Mouse (Mus musculus) CD4-positive, CD25-positive, alpha-beta regulatory T cell, adult 2 months (primary cell): ENCODE data around the gene Rai14.
A peak's percentile ranks its signal among the peaks of the same experiment; 100 is the strongest.

Experiments
- DNase-seq: peaks from one replicate; pipeline ENCODE4 v3.0.0-alpha.2; 2012; ENCODE audit warnings: low read depth, low spot score

Rai14 gene

DNA sequence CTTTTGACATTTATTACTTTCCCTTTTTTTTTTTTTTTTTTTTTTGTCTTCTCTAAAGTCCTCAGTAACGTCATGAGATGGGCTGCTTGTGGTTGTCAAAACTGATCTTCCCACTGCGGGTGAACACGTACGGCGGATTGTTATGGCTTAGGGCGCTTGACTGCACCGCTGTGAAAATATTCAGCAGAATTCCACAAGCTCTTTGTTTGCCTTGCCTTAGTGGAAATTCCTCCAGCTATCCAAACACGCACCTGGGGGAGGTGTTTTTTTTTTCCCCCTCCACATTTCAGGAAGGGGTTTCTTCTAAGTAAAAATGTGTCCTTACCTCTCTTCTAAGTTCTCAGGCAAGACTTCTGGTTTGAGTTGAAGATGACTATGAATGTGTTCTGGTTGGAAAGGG is 6.2 kb upstream of the Rai14 start:
- DNase-seq: no peak

DNA sequence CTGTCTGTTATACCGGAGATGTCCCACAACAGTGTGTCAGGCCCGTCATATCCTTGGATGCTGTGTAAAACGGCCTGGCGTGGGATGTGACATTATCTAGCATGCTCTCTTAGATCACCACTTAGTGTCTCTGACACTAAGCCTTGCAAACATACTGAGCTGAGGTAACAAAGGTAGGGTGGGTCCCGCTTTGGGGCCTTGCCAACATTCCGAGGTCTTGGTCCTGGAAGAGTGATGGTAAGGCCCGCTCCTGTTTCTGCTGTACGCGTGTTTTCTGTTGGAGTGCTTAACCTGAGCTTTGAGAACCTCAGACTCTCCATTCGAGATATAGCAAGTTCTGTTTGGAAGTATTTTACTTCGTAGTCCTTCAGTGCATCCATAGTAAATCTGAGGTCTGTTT is 5.8 kb upstream of the Rai14 start:
- no peak for DNase-seq

DNA sequence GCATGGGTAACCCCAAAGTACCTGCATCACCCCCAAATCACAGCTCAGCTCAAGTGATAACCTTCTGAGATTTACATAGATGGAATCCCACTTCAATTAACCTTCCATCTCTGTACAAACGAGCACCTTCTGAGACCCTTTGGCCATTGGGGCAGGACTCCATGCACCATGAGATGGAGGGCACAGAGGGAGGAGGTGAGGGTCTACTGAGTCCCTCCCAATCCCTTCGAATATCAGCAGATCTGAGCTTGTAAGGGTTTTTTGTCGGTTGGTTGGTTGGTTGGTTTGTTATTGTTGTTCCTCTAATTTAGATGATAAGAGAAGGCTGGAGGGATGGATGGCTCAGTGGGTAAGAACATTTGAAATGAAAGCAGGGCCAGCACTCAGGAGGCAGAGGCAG is 5.1 kb upstream of the Rai14 start:
- DNase-seq: no peak

DNA sequence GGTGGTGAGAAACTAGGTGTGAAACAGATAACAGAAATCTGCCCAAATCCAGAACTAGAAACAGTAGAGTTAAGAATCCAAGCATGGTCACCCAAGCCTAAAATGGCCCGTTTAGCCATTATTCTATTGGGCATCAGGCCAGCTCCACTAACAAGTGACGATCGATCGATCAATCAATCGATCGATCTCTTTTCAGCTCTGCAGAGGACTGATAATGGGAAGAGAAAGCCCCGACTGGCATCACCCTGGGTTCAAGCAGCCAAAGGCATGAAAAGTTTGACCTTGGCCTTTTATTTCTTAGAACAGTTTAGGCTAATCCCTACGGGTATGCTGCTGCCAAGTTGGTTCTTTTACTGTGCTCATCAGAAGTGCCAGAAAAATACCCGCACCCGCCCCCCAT is 4.3 kb upstream of the Rai14 start:
- DNase-seq: no peak

DNA sequence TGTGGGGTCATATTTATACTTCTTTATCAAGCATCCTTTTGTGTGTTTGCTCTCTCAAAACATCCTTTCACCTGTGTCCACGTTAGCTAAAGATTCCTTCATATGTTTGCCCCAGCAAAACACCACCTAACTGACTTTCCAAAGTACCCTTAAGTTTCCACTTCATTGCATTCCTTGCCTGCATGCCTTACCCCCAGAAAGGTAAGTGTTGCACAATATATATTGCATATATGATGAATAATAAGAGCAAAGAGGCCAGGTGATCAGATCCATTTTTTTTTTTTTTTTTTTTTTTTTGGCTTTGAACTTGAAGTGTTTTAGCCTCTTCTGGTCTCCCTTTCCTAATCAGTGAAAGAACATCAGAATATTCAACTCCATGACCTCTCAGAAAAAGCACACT is 2.9 kb upstream of the Rai14 start:
- DNase-seq: no peak

DNA sequence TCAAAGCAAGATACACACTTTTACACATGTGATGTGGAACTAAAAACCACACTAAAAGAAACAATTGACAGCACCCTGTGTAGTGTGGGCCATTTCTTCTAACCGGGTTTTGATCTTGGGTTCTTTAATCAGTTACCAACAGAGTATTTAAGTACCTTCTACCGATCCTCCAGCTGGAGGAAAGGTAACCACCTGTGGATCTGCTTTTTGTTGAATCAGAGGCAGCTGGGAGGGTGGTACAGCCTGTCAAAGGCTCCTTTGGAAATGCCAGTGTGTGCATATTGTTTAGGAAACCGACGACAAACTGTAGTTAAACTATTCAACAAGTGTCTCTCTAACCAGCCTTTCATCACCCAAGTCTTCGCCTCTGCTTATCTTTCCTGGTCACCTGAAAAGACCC is 1.5 kb upstream of the Rai14 start:
- no peak for DNase-seq

DNA sequence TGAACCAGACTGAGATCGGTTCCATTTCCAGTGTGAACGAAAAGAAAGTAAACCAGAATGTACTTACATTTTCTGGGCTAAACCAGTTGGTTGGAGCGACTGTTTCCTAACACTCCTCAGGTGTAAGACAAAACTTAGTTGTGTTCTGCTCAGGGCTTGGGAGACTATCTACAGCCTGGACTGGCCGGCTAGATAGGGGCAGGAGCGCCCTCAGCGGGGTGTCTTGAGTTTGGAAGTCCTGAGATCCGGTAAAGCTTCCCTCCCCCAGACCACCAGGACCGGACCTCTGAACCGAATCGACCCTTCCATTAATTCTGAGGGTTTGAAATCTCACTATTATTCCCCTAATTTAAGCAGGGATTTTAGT is 698 bp upstream of the Rai14 start:
- no peak for DNase-seq

DNA sequence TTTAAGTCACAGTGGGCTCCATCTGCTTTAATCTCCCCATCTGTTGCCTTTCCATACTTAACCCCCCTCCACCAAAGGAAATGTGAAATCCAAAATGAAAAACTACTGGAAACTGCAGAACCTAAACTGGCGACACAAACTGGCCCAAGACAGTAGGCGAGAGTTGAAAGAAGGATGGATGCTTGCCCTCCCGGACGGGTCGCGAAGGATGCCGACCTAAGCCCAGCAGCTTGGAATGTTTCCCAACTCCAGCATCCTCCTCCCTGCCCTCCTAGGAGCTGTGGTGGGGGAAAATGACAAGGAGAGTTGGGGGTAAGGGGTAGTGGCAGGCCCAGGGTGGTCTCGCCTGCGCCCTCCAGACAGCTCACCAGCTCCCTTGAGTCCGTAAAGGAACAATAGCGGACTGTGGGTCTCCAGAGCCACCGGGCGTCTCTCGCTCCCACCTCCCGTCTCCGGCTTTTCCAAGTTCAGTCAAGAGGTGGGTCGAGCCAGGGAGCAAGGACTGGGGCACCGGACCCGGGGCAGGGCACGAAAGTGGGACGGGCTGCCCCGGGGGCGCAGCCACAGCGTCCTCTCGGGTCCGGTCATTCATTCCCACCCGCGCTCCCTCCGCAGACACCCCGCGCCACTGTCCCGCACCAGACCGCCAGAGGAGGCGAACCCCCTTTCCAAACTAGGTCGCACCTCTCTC is 653 bp downstream of the Rai14 start:
- DNase-seq: peak; percentile 2

DNA sequence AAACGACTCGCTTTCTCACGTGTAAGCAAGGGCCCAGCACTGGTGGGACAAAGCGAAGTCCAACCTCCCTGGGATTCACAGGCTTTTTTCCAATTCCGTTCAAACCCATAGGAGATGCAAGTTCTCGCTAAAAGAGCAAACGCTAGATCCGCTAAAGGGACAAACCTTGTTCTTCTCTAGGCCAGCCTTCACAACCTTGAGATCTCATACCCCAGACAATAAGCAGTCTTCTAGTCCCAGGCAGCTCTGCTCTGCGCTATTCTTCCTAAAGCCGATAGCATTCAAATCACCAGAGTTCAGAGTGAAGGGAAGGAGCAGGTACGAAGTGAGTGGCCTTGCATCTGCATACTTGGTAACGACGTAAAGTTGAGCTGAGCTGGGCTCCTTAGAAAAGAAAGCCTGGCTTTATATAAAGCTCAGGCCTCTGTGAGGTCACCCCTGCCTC is 1.2 kb downstream of the Rai14 start:
- DNase-seq: no peak

DNA sequence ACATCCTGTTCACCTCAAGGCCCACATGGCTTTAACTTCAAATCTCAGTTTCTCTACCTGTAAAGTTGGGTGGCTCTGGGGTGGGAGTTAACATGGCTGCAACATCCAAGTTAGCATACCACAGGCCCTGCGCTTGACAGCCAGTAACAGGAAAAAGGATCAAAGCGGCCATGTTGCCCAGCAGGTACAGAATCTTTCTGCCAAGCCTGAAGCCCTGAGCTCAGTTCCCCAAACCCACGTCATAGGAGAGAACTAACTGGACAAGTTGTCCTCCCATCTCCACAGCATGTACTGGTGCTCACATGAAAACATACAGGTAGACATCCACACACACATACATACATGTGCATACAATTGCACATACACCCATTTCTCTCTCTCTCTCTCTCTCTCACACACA is 2.1 kb downstream of the Rai14 start:
- DNase-seq: no peak

DNA sequence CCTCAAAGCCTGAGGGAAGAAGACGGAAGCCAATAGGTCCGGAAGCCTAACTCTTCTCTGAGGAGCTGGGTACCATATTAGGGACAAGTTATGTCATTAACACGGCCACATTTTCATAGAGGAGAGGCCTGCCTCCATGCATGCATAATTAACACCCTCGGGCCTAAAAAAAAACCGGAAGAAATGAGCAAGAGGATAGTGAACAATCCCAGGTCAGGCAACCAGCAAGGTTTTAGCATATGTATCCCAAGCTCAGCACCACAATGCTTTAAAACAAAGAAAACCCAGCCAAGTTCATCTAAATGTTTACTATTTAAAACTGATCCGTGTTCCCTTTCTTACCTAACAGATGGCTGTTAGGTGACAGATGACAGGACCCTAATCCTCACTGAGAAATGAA is 3.2 kb downstream of the Rai14 start:
- DNase-seq: no peak

DNA sequence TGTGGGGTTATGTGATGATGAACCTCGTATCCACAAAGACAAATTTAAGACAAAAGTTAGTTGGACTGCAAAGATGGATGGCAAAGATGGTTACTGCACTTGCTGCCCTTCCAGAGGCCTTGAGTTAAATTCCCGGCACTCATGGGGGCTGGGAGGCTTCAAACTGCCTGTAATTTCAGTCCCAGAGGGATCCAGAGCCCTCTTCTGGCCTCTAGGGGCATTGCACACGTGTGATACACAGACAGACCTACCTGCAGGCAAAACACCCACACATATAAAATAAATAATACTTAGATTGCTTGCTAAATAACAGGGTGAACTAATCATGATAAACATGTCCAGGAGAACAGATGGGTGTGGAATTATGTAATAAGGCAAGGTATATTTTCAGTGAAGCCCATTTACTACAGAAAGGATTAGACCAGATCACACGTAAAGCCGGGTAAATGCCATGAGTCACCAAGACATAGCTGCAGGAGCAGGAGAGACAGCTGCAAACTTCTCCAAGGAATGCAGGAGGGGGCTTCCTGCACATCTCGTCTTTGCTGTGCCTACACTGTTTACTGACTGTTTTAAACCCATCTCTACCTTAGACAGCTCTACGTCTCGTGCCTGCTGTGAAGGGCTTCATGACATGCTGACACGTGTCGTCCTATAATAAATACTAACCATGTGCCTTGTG is 5.7 kb downstream of the Rai14 start:
- DNase-seq: peak; percentile 18

DNA sequence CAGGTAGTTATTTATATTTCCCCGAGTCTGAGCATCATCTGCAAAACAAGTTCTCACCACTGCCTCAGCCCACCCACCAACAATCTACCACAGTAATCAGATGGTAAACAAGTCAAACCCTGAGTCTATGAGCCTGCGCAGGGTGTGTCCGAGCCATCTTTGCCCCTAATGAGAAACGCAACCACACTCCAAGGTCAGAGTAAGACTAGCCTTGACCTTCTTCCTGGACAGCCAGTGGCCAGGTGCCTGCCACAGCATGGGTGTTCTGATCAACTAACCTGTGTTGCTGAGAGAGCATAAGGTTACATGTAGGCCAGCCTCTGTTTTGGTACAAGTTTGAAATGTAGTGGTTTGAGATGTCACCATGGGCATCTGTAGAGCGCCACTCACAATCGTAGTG is 7.3 kb downstream of the Rai14 start:
- no peak for DNase-seq

DNA sequence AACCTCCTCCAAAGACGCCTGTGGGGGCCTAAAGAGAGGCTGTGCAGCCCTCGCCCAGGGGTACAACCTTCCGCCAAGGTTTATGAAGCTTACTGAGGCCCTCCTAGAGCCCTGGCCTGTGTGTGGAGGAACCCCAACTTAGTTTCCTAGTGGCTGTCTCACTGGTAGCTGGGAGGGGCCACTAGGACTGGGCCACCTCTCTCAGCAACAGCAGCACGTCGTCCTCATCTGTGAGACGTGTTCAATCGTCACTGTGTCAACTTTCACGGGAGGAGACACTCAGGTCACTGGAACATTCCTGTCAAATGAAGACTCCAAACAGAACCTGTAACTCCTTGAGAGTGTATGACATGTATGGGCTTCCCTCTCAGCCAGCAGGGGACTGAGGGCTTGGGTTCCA is 8.0 kb downstream of the Rai14 start:
- no peak for DNase-seq

DNA sequence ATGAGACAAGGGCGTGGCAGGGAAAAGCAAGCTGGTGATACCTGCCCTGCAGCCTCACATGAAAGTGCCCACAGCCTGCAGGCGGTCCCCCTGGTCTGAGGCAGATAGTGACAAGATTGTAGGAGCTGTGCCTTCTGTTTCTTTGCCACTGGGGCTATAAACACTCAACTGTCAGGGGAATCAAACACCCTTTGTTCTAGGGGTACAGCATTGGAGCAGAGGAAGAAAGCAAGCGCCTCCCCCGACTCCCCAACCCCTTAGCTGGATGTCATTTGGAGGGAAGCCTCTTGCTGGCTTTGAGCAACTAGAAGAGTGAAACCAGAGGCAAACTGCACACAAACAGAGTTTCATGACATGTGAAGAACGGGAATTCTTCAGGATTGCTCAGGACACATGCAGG is 8.7 kb downstream of the Rai14 start:
- no peak for DNase-seq

DNA sequence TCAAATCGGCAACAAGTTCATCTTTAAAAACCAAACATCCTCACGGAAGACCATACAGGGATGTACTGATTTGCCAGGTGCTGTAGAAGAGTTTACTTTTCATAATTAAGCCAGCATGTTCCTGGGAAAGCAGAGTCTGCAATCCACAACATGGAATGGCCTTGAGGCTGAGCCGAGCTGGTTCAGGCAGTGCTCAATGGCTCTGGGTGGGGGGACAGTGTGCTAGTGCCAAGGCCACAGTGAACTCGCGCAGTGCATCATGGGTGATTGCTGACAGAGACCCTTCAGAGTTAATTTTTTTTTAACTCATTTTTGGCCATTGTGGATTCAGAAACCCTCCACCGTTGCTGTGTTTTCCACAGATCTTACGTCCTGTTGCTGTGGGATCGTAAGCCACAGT is 10.1 kb downstream of the Rai14 start:
- DNase-seq: no peak

DNA sequence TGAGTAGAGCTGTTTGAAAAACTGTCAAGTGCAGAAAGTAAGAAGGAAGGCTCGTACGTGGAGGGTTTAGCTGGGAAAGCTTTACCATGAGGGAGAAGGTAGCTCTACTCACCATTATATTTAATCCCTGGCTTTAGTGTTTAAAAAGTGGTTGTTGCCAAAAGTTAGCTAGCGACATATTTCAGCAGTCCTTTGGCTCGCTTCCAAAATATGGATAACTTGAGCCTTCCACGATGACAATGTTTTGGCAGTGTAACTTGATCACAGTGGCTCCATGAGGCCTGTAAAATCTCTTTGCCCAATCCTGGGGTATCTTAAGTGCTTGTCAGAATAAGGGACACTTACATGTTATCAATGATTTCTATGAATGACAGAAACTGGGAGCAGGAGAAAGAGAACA is 12.9 kb downstream of the Rai14 start:
- DNase-seq: no peak

DNA sequence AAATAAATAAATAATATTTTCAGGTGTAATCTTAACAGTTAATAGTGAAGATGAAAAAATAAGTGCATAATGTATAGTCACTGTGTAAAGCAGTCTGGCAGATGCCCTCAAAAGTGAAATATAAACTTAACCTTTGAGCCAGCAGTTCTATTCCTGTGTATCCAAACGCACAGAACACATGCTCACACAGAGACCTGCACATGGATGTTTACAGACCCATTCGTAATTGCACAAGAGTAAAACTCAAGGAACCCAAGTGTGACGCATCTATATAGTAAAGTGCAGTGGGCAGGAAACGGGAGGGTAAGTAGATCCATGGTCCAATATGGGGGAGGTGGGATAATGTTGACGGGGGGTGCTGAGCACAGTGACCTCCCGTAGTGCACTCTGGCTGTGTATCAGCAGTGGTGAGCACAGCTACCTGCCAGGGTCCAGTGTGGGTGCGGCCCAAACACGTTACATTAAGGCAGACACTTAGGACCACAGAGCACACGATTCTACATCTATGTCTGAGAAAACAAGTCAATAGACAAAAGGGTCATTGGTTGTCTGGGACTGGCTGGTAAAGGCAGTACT is 13.4 kb downstream of the Rai14 start:
- no peak for DNase-seq

DNA sequence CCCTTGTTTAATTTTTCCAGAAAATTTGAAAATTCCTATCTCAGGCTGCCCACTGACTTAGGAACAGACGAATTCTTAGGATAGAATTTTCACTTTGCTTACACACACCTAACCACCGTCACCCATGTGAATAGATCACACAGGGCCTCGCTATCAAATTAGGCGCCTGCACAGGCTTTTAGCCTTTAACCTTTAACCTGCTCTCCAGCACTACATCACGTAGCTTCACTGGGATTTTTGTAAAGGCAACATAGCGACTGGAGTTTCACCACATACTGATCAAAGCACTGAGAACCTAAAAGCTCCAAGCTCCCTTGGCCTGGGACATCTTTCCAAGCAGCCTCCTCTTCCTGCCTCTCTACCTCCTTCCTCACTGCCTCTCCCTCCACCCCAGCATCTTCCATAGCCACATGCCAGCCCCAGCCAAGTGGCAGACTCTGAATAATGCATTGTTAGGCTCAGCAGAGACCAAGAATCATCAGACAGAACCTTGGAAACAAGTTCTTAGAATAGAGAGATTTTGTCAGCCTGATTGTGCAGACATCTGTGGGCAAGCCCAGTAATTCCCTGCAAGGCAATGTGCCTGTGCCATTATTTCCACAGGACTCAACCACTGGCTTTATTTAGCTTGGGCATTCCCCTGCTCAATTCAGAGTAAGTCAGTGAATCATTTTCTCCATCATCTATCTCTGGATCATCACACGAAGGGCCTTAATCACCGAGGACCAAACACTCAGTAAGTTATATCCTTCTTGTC is 17.8 kb downstream of the Rai14 start:
- DNase-seq: no peak

DNA sequence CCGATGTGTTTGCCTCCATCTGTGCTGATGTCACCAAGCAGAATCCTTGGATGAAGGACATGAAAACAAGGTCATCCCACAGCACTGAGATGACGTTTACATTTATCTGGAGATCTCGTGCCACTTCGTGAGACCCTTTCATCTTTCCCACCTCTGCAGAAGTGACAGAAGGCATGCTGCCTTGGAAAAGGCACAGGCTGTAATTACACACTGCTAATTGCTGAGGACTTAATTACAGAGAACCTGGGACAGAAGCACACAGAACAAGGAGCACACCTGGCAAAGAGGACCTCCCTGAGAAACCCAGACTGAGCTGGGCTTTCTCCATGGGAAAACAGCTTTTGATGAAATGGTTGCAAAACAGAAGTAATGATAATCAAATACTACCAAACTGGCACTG is 21.8 kb downstream of the Rai14 start:
- DNase-seq: no peak

DNA sequence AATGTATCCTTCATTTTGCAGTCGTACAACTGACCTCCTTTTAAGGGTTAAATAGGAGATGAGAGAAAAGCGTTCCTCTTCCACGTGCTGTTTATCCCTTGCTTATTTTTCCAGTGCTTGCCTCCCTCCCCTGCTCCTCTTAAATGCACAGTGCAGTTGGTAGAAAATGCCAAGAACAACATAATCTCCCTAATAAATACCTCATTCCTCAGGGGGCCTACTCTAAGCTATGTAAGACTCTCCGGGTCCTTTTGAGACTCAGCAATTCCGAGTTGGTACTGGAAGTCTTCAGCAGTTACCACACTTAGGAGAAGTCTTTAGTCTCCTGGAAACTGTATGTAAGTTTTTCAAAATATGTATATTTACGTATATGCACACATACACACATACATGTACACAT is 22.9 kb downstream of the Rai14 start:
- no peak for DNase-seq

DNA sequence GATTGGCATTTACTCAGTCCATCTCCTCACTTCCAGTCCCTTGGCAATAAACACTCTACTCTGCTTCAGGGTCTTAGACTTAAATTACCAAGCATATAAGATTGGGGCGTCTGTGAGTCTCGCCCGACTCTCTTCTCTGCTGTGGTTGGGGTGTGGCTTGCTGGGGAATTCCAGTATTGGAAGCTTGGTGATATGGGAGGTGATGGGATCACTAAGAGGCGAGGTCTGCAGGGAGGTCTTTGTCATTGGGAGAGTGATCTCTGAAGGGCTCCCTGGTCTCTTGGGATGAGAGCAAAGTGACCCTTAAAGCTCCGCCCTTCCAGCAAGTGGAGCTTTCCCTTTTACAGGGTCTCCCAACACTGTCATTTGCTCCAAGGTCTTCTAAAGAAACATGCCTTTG is 23.5 kb downstream of the Rai14 start:
- DNase-seq: no peak

DNA sequence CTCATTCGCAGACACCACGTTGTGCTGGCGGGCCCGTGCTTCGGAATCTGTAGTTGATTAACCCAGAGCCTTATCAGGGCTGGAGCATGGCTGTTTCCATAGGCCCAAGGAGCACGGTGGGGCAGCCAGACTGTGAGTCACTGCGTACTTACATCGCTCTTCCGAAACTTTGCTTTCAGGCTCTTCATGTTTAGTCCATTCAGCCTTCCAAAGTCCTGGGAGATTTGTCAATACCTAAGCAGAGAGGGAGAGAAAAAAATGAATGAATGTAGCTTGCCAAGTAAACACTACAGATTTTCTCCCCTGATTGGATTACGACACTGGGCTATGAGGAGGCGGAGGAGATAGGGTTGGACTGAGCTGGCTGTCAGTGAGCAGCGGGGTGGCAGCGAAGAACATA is 24.2 kb downstream of the Rai14 start:
- no peak for DNase-seq
